Mouse (Mus musculus) bone marrow, adult 2 months (tissue): Measurements from ENCODE around the gene Shbg.

ENCODE experiments used
- CTCF ChIP-seq: fragments of 200-500 bp; IDR thresholded peaks from 2 replicates; pipeline ENCODE4 v1.5.1; 2011; ENCODE audit warnings: low read length, control low read depth; ENCODE audit not compliant: control insufficient read depth, insufficient read depth
- POLR2A ChIP-seq: fragments of 200-500 bp; IDR thresholded peaks from 2 replicates; pipeline ENCODE4 v1.6.1; 2011; ENCODE audit warnings: low read depth, mild to moderate bottlenecking, control low read depth, low read length, borderline replicate concordance; ENCODE audit not compliant: control insufficient read depth

DNA sequence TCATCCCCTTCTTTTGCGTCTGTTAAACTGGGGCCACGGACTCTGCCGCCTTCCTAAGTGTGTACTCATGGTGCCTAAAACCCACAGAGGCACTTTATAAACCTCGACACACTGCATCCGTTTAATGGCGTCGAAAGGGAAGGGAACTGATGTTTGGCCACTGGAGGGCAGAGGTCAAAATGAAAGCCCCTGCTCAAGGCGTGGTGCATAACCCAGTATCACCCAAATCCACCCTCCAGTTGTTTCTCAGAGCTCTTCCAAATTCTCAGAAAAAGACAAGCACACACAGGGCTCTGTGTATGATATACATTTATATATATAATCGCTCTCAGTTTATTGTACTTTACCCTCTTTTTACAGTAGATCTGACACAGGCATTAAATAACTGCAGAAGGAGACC is 18.3 kb downstream of the Shbg start:
- TF ChIP-seq CTCF (peak; percentile 12; the same call in 1 of the 2 replicates), POLR2A (no peak)
